Mouse (Mus musculus) stomach, embryonic 15.5 days (tissue): ENCODE data around the gene Dnah14. TPM values are rescaled to one million over a fixed set of nuclear protein-coding genes. Genes with fewer than 3 reads are reported as not detected.

Experiments
- ATAC-seq: fragments of 200-750 bp; cut with Nextera tagmentation; 2 replicates; pipeline ENCODE4 v1.8.0; 2017; ENCODE audit warnings: low read depth, moderate number of reproducible peaks, moderate TSS enrichment; ENCODE audit not compliant: insufficient read depth, low FRiP score
- H3K27ac ChIP-seq: fragments of 300-500 bp; sonication (generic); 2 replicates; pipeline ENCODE4 v1.5.1; 2015; ENCODE audit warnings: mild to moderate bottlenecking, inconsistent platforms
- H3K27me3 ChIP-seq: fragments of 300-500 bp; sonication (generic); replicated peaks from 2 replicates; pipeline ENCODE4 v1.6.1; 2015; ENCODE audit warnings: inconsistent platforms
- H3K36me3 ChIP-seq: fragments of 300-500 bp; sonication (generic); 2 replicates; pipeline ENCODE4 v1.6.1; 2015; ENCODE audit warnings: inconsistent platforms
- H3K4me1 ChIP-seq: fragments of 300-500 bp; sonication (generic); 2 replicates; pipeline ENCODE4 v1.6.1; 2015; ENCODE audit warnings: inconsistent platforms
- H3K4me2 ChIP-seq: fragments of 300-500 bp; sonication (generic); 2 replicates; pipeline ENCODE4 v1.6.1; 2015; ENCODE audit warnings: mild to moderate bottlenecking, inconsistent platforms
- H3K4me3 ChIP-seq: fragments of 300-500 bp; sonication (generic); replicated peaks from 2 replicates; pipeline ENCODE4 v1.5.1; 2015; ENCODE audit warnings: inconsistent platforms
- H3K9ac ChIP-seq: fragments of 300-500 bp; sonication (generic); 2 replicates; pipeline ENCODE4 v1.6.1; 2015; ENCODE audit warnings: inconsistent platforms
- H3K9me3 ChIP-seq: fragments of 300-500 bp; sonication (generic); 2 replicates; pipeline ENCODE4 v1.6.1; 2016; ENCODE audit warnings: inconsistent platforms
- WGBS: fragments of 180-500 bp; shearing (Covaris S2); methylation state at CpG from one replicate; pipeline ENCODE4 v1.1.7; 2015; 5-methylcytosine and 5-hydroxymethylcytosine counted together
- polyA plus RNA-seq: library from polyadenylated mRNA; unstranded; fragments of >200 nt; fragmentation: Nextera tagmentation; extraction: Ambion mirVana; gene quantifications from 2 replicates; pipeline ENCODE4 v1.2.1, GENCODE M21; 2015

The Dnah14 gene
- polyA plus RNA-seq, 1 experiment from 2014 or later, result 1.5 TPM

GRCm38 (mm10) chr1:181615866-181616491 lies 39.6 kb downstream of the Dnah14 start:
- H3K4me2 ChIP-seq, result no peak overlapping the region
- no peak overlapping the region for H3K4me3 ChIP-seq
- H3K4me1 ChIP-seq, result no peaks in the 10 kb centered on the region
- H3K9me3 ChIP-seq, result no peaks in the 10 kb centered on the region
- H3K9ac ChIP-seq, result no peak overlapping the region
- H3K27ac ChIP-seq, result no peak overlapping the region
- ATAC-seq, result peak; percentile 50; the same call in 1 of the 2 replicates
- no peaks in the 10 kb centered on the region for H3K36me3 ChIP-seq
- WGBS, result 43% methylated on average over 11 of the region's 11 CpGs
- H3K27me3 ChIP-seq, result no peaks in the 10 kb centered on the region

GRCm38 (mm10) chr1:181617332-181617731 lies 41.0 kb downstream of the Dnah14 start:
- WGBS, result 51% methylated on average over 5 of the region's 5 CpGs
- no peaks in the 10 kb centered on the region for H3K9me3 ChIP-seq
- H3K27me3 ChIP-seq, result no peaks in the 10 kb centered on the region
- no peaks in the 10 kb centered on the region for H3K4me1 ChIP-seq
- H3K9ac ChIP-seq, result no peak overlapping the region
- H3K4me2 ChIP-seq, result no peak overlapping the region
- H3K36me3 ChIP-seq, result no peaks in the 10 kb centered on the region
- ATAC-seq, result no peak
- H3K4me3 ChIP-seq, result no peak overlapping the region
- no peak overlapping the region for H3K27ac ChIP-seq

GRCm38 (mm10) chr1:181623149-181623680 lies 46.9 kb downstream of the Dnah14 start:
- WGBS, result 53% methylated on average over 6 of the region's 6 CpGs
- H3K27ac ChIP-seq, result no peak overlapping the region; the same call in 1 of the 2 replicates

GRCm38 (mm10) chr1:181624876-181625275 lies 48.5 kb downstream of the Dnah14 start:
- Histone ChIP-seq H3K9ac (no peak overlapping the region), H3K27ac (no peak overlapping the region), H3K4me2 (no peak overlapping the region), H3K4me1 (no peaks in the 10 kb centered on the region), H3K27me3 (no peaks in the 10 kb centered on the region), H3K36me3 (no peaks in the 10 kb centered on the region), H3K9me3 (no peaks in the 10 kb centered on the region), H3K4me3 (no peak overlapping the region)
- no peak for ATAC-seq
- WGBS, result 81% methylated on average over 8 of the region's 8 CpGs

More at GRCm38 (mm10) chr1:181623149-181623680, 46.9 kb downstream of the Dnah14 start:
- Histone ChIP-seq H3K36me3 (no peaks in the 10 kb centered on the region), H3K4me3 (no peak overlapping the region), H3K9ac (no peak overlapping the region), H3K4me2 (no peak overlapping the region), H3K4me1 (no peaks in the 10 kb centered on the region), H3K27me3 (no peaks in the 10 kb centered on the region), H3K9me3 (no peaks in the 10 kb centered on the region)
- ATAC-seq, result no peak

- no peak for ATAC-seq
- Histone ChIP-seq H3K4me1 (no peaks in the 10 kb centered on the region), H3K36me3 (no peaks in the 10 kb centered on the region), H3K4me3 (no peak overlapping the region), H3K27ac (no peak overlapping the region), H3K4me2 (no peak overlapping the region), H3K9ac (no peak overlapping the region), H3K27me3 (no peaks in the 10 kb centered on the region), H3K9me3 (no peaks in the 10 kb centered on the region)
- 47% methylated on average over 6 of the region's 6 CpGs for WGBS
Measured at GRCm38 (mm10) chr1:181628276-181628675, 51.9 kb downstream of the Dnah14 start.

- Histone ChIP-seq H3K9me3 (no peaks in the 10 kb centered on the region), H3K36me3 (no peaks in the 10 kb centered on the region), H3K27ac (no peak overlapping the region), H3K4me2 (no peak overlapping the region), H3K4me3 (no peak overlapping the region), H3K27me3 (no peaks in the 10 kb centered on the region), H3K9ac (no peak overlapping the region), H3K4me1 (no peaks in the 10 kb centered on the region)
- 84% methylated on average over 4 of the region's 4 CpGs for WGBS
- ATAC-seq, result no peak
Measured at GRCm38 (mm10) chr1:181631371-181631770, 55.0 kb downstream of the Dnah14 start.

GRCm38 (mm10) chr1:181637997-181638713 lies 61.8 kb downstream of the Dnah14 start:
- WGBS, result 79% methylated on average over 12 of the region's 12 CpGs
- no peak overlapping the region for H3K4me2 ChIP-seq
- H3K27me3 ChIP-seq, result no peaks in the 10 kb centered on the region
- no peaks in the 10 kb centered on the region for H3K36me3 ChIP-seq
- H3K9ac ChIP-seq, result no peak overlapping the region
- no peaks in the 10 kb centered on the region for H3K9me3 ChIP-seq
- no peak overlapping the region for H3K27ac ChIP-seq
- H3K4me3 ChIP-seq, result no peak overlapping the region
- no peak for ATAC-seq
- no peaks in the 10 kb centered on the region for H3K4me1 ChIP-seq

GRCm38 (mm10) chr1:181640383-181640782 lies 64.0 kb downstream of the Dnah14 start:
- no peak overlapping the region for H3K4me2 ChIP-seq
- H3K27ac ChIP-seq, result no peak overlapping the region
- H3K9ac ChIP-seq, result no peak overlapping the region
- no peaks in the 10 kb centered on the region for H3K9me3 ChIP-seq
- H3K4me3 ChIP-seq, result no peak overlapping the region
- no peaks in the 10 kb centered on the region for H3K27me3 ChIP-seq
- no peaks in the 10 kb centered on the region for H3K36me3 ChIP-seq
- ATAC-seq, result no peak
- no peaks in the 10 kb centered on the region for H3K4me1 ChIP-seq
- 65% methylated on average over 2 of the region's 2 CpGs for WGBS

- Histone ChIP-seq H3K9me3 (no peaks in the 10 kb centered on the region), H3K4me2 (no peak overlapping the region), H3K36me3 (no peaks in the 10 kb centered on the region), H3K4me1 (no peaks in the 10 kb centered on the region), H3K9ac (no peak overlapping the region), H3K27me3 (no peaks in the 10 kb centered on the region), H3K27ac (no peak overlapping the region), H3K4me3 (no peak overlapping the region)
- no peak for ATAC-seq
- WGBS, result 45% methylated on average over 8 of the region's 8 CpGs
Measured at GRCm38 (mm10) chr1:181647467-181647866, 71.1 kb downstream of the Dnah14 start.

- Histone ChIP-seq H3K4me2 (no peak overlapping the region), H3K27ac (no peak overlapping the region), H3K4me1 (no peaks in the 10 kb centered on the region), H3K9ac (no peak overlapping the region), H3K9me3 (no peaks in the 10 kb centered on the region), H3K36me3 (no peaks in the 10 kb centered on the region), H3K4me3 (no peak overlapping the region), H3K27me3 (no peaks in the 10 kb centered on the region)
- 64% methylated on average over 3 of the region's 3 CpGs for WGBS
- no peak for ATAC-seq
Measured at GRCm38 (mm10) chr1:181653481-181653880, 77.1 kb downstream of the Dnah14 start.

GRCm38 (mm10) chr1:181656421-181656820 lies 80.1 kb downstream of the Dnah14 start:
- H3K9me3 ChIP-seq, result no peaks in the 10 kb centered on the region
- H3K4me3 ChIP-seq, result no peak overlapping the region
- 79% methylated on average over 5 of the region's 5 CpGs for WGBS
- H3K27ac ChIP-seq, result no peak overlapping the region
- H3K36me3 ChIP-seq, result no peaks in the 10 kb centered on the region
- no peaks in the 10 kb centered on the region for H3K27me3 ChIP-seq
- H3K9ac ChIP-seq, result no peak overlapping the region
- no peak for ATAC-seq
- H3K4me1 ChIP-seq, result no peaks in the 10 kb centered on the region
- no peak overlapping the region for H3K4me2 ChIP-seq

GRCm38 (mm10) chr1:181666801-181667200 lies 90.4 kb downstream of the Dnah14 start:
- H3K4me2 ChIP-seq, result no peak overlapping the region
- H3K9me3 ChIP-seq, result no peaks in the 10 kb centered on the region
- no peaks in the 10 kb centered on the region for H3K4me1 ChIP-seq
- no peak overlapping the region for H3K9ac ChIP-seq
- no peak for ATAC-seq
- no peak overlapping the region for H3K27ac ChIP-seq
- H3K36me3 ChIP-seq, result no peaks in the 10 kb centered on the region
- no peaks in the 10 kb centered on the region for H3K27me3 ChIP-seq
- 52% methylated on average over 4 of the region's 4 CpGs for WGBS
- no peak overlapping the region for H3K4me3 ChIP-seq
